Mouse (Mus musculus): ENCODE data around the gene Exph5. TPM values are rescaled to one million over a fixed set of nuclear protein-coding genes. Genes with fewer than 3 reads are reported as not detected.

Gene Exph5
- total RNA-seq, 2 experiments from 2014 or later: 0.78 to 0.89 TPM

- DNase-seq: no peak
- intact Hi-C loops (cut with DNase I): no loop called here
Observed at GRCm38 (mm10) chr9:53351899-53352298, 50.4 kb downstream of the Exph5 start.

GRCm38 (mm10) chr9:53353161-53353560 is 51.7 kb downstream of the Exph5 start:
- DNase-seq: no peak
- intact Hi-C loops (cut with DNase I): no loop called here

GRCm38 (mm10) chr9:53356219-53357155 is 55.0 kb downstream of the Exph5 start:
- no peak for DNase-seq
- intact Hi-C loops (cut with DNase I): no loop called here

- intact Hi-C loops (cut with DNase I): no loop called here
- no peak for DNase-seq
Observed at GRCm38 (mm10) chr9:53371339-53371738, 69.9 kb downstream of the Exph5 start.

GRCm38 (mm10) chr9:53375907-53376306 is 74.4 kb downstream of the Exph5 start:
- DNase-seq: no peak
- intact Hi-C loops (cut with DNase I): no loop called here

GRCm38 (mm10) chr9:53376820-53377219 is 75.3 kb downstream of the Exph5 start:
- intact Hi-C loops (cut with DNase I): no loop called here

GRCm38 (mm10) chr9:53377597-53377996 is 76.1 kb downstream of the Exph5 start:
- no peak for DNase-seq
- intact Hi-C loops (cut with DNase I): no loop called here

More at GRCm38 (mm10) chr9:53376820-53377219, 75.3 kb downstream of the Exph5 start:
- no peak for DNase-seq

GRCm38 (mm10) chr9:53378171-53378570 is 76.7 kb downstream of the Exph5 start:
- intact Hi-C loops (cut with DNase I): no loop called here
- no peak for DNase-seq

- intact Hi-C loops (cut with DNase I): no loop called here
- no peak for DNase-seq
Observed at GRCm38 (mm10) chr9:53380595-53380994, 79.1 kb downstream of the Exph5 start.

- intact Hi-C loops (cut with DNase I): no loop called here
- DNase-seq: no peak
Observed at GRCm38 (mm10) chr9:53381113-53381615, 79.7 kb downstream of the Exph5 start.

GRCm38 (mm10) chr9:53383951-53384866 is 82.7 kb downstream of the Exph5 start, which contains the start of gene Kdelc2:
Gene Kdelc2 (plus strand): TSS chr9:53384025.
- intact Hi-C loops (cut with DNase I): no loop called here

GRCm38 (mm10) chr9:53384873-53385272 is 83.4 kb downstream of the Exph5 start:
- peak; percentile 24 for DNase-seq
- intact Hi-C loops (cut with DNase I): no loop called here

More at GRCm38 (mm10) chr9:53383951-53384866, 82.7 kb downstream of the Exph5 start, which contains the start of gene Kdelc2:
- peak; percentile 80 for DNase-seq

GRCm38 (mm10) chr9:53387431-53387830 is 86.0 kb downstream of the Exph5 start:
- no peak for DNase-seq
- intact Hi-C loops (cut with DNase I): no loop called here

- intact Hi-C loops (cut with DNase I): no loop called here
- no peak for DNase-seq
Observed at GRCm38 (mm10) chr9:53389109-53389508, 87.6 kb downstream of the Exph5 start.

- intact Hi-C loops (cut with DNase I): loop anchor here (5.0 kb wide), 1 partner anchor 133 kb away; no protein-coding TSS in a partner anchor
- no peak for DNase-seq
Observed at GRCm38 (mm10) chr9:53390136-53390535, 88.7 kb downstream of the Exph5 start.

- intact Hi-C loops (cut with DNase I): no loop called here
- DNase-seq: no peak
Observed at GRCm38 (mm10) chr9:53397685-53398387, 96.4 kb downstream of the Exph5 start.

GRCm38 (mm10) chr9:53398388-53398700 is 96.9 kb downstream of the Exph5 start:
- intact Hi-C loops (cut with DNase I): no loop called here
- DNase-seq: peak; percentile 65

GRCm38 (mm10) chr9:53399537-53399936 is 98.1 kb downstream of the Exph5 start:
- intact Hi-C loops (cut with DNase I): no loop called here
- no peak for DNase-seq

- intact Hi-C loops (cut with DNase I): no loop called here
Observed at GRCm38 (mm10) chr9:53400696-53401095, 99.2 kb downstream of the Exph5 start.

GRCm38 (mm10) chr9:53401146-53401545 is 99.7 kb downstream of the Exph5 start:
- intact Hi-C loops (cut with DNase I): no loop called here
- DNase-seq: no peak

More at GRCm38 (mm10) chr9:53400696-53401095, 99.2 kb downstream of the Exph5 start:
- DNase-seq: no peak
